Mouse (Mus musculus) bone marrow, adult 2 months (tissue): Measurements from ENCODE around the gene Clk2. TPM values are rescaled to one million over a fixed set of nuclear protein-coding genes. Genes with fewer than 3 reads are reported as not detected.

Experiments
- H3K27ac ChIP-seq: fragments of 200-500 bp; 2 replicates; pipeline ENCODE4 v1.5.1; 2012; ENCODE audit warnings: low read depth, mild to moderate bottlenecking, control low read depth, inconsistent platforms, low read length; ENCODE audit not compliant: control insufficient read depth, poor library complexity, insufficient read depth
- H3K4me1 ChIP-seq: fragments of 200-500 bp; 2 replicates; pipeline ENCODE4 v1.6.1; 2011; ENCODE audit warnings: low read length; ENCODE audit not compliant: control insufficient read depth, insufficient read depth
- H3K4me3 ChIP-seq: fragments of 200-500 bp; replicated peaks from 2 replicates; pipeline ENCODE3; 2011; ENCODE audit warnings: mild to moderate bottlenecking, low read depth, low read length, control low read depth; ENCODE audit not compliant: control insufficient read depth
- CTCF ChIP-seq: fragments of 200-500 bp; IDR thresholded peaks from 2 replicates; pipeline ENCODE4 v1.5.1; 2011; ENCODE audit warnings: low read length, control low read depth; ENCODE audit not compliant: control insufficient read depth, insufficient read depth
- POLR2A ChIP-seq: fragments of 200-500 bp; IDR thresholded peaks from 2 replicates; pipeline ENCODE4 v1.6.1; 2011; ENCODE audit warnings: low read depth, mild to moderate bottlenecking, control low read depth, low read length, borderline replicate concordance; ENCODE audit not compliant: control insufficient read depth
- WGBS: fragments of 180-500 bp; shearing (Covaris S2); methylation state at CpG from one replicate; pipeline ENCODE4 v1.1.7; 2018; 5-methylcytosine and 5-hydroxymethylcytosine counted together
- polyA plus RNA-seq: library from polyadenylated mRNA; stranded (reverse); fragments of >200 nt; gene quantifications from 2 replicates; pipeline ENCODE4 v1.2.4, GENCODE M21; 2011; ENCODE audit warnings: low replicate concordance; ENCODE audit not compliant: missing spikeins, insufficient read depth, insufficient read length

The Clk2 gene
- polyA plus RNA-seq, 1 experiment, result 90.9 TPM

GRCm38 (mm10) chr3:89163123-89163522 lies 1.5 kb upstream of the Clk2 start:
- Histone ChIP-seq H3K27ac (no peak overlapping the region), H3K4me1 (peaks cover 4% of the 10 kb centered on the region; the same call in 1 of the 2 replicates), H3K4me3 (no peak overlapping the region)
- no peak for TF ChIP-seq POLR2A
- no peak for TF ChIP-seq CTCF
- 76% methylated on average over 1 of the region's 1 CpGs for WGBS

GRCm38 (mm10) chr3:89163643-89164245 lies 851 bp upstream of the Clk2 start:
- WGBS, result 18% methylated on average over 5 of the region's 5 CpGs
- H3K4me1 ChIP-seq, result peaks cover 4% of the 10 kb centered on the region; the same call in 1 of the 2 replicates
- peak overlapping the region; percentile 1 for H3K4me3 ChIP-seq
- no peak overlapping the region for H3K27ac ChIP-seq
- TF ChIP-seq POLR2A, result no peak
- no peak for TF ChIP-seq CTCF

- H3K27ac ChIP-seq, result peak overlapping the region; percentile 89
- 16% methylated on average over 12 of the region's 12 CpGs for WGBS
- H3K4me1 ChIP-seq, result peaks cover 4% of the 10 kb centered on the region; the same call in 1 of the 2 replicates
- TF ChIP-seq POLR2A (no peak), CTCF (no peak)
- peak overlapping the region; percentile 85 for H3K4me3 ChIP-seq
These were observed 774 bp downstream of the Clk2 start for GRCm38 (mm10) chr3:89165268-89165870.

- no peak overlapping the region for H3K4me3 ChIP-seq
- H3K27ac ChIP-seq, result no peak overlapping the region
- TF ChIP-seq CTCF (no peak), POLR2A (no peak)
- H3K4me1 ChIP-seq, result peaks cover 4% of the 10 kb centered on the region; the same call in 1 of the 2 replicates
- 91% methylated on average over 19 of the region's 19 CpGs for WGBS
These were observed 2.4 kb downstream of the Clk2 start for GRCm38 (mm10) chr3:89166945-89167344.

GRCm38 (mm10) chr3:89174844-89175243 lies 10.2 kb downstream of the Clk2 start:
- TF ChIP-seq CTCF (no peak), POLR2A (no peak)
- H3K4me1 ChIP-seq, result peaks cover 2% of the 10 kb centered on the region; the same call in 1 of the 2 replicates
- 94% methylated on average over 11 of the region's 11 CpGs for WGBS

GRCm38 (mm10) chr3:89175544-89175943 lies 10.9 kb downstream of the Clk2 start:
- WGBS, result 85% methylated on average over 10 of the region's 10 CpGs
- no peak for TF ChIP-seq POLR2A
- no peak for TF ChIP-seq CTCF

More at GRCm38 (mm10) chr3:89174844-89175243, 10.2 kb downstream of the Clk2 start:
- Histone ChIP-seq H3K4me3 (no peak overlapping the region), H3K27ac (no peak overlapping the region)

GRCm38 (mm10) chr3:89176421-89176820 lies 11.8 kb downstream of the Clk2 start:
- WGBS, result 92% methylated on average over 7 of the region's 7 CpGs
- H3K4me1 ChIP-seq, result peaks cover 2% of the 10 kb centered on the region; the same call in 1 of the 2 replicates
- TF ChIP-seq POLR2A (no peak), CTCF (no peak)
- no peak overlapping the region for H3K4me3 ChIP-seq
- H3K27ac ChIP-seq, result no peak overlapping the region

More at GRCm38 (mm10) chr3:89175544-89175943, 10.9 kb downstream of the Clk2 start:
- H3K4me3 ChIP-seq, result no peak overlapping the region
- H3K27ac ChIP-seq, result no peak overlapping the region
- peaks cover 2% of the 10 kb centered on the region; the same call in 1 of the 2 replicates for H3K4me1 ChIP-seq

GRCm38 (mm10) chr3:89177242-89178106 lies 12.9 kb downstream of the Clk2 start, which contains the start of gene Scamp3:
Gene Scamp3, plus strand, starts transcription at chr3:89177473.
- under 1% methylated on average over 43 of the region's 43 CpGs for WGBS
- peak within 1 kb of the TSS; percentile 20; the same call in 1 of the 2 replicates for H3K27ac ChIP-seq
- TF ChIP-seq CTCF (no peak), POLR2A (peak; percentile 42; the same call in 1 of the 2 replicates)
- peaks cover 2% of the 10 kb centered on the region; the same call in 1 of the 2 replicates for H3K4me1 ChIP-seq
- H3K4me3 ChIP-seq, result peak within 1 kb of the TSS; percentile 51
